Mouse (Mus musculus): Measurements from ENCODE around the gene Gpc6.

The Gpc6 gene

GRCm38 (mm10) chr14:117905701-117906100 lies 980.6 kb downstream of the Gpc6 start:
- DNase-seq, result no peak

GRCm38 (mm10) chr14:117906361-117906760 lies 981.2 kb downstream of the Gpc6 start:
- no peak for DNase-seq

GRCm38 (mm10) chr14:117908231-117908920 lies 983.3 kb downstream of the Gpc6 start:
- no peak for DNase-seq

- no peak for DNase-seq
Observed at GRCm38 (mm10) chr14:117909046-117909445, 983.9 kb downstream of the Gpc6 start.

- peak; percentile 20 for DNase-seq
Observed at GRCm38 (mm10) chr14:117910323-117910722, 985.2 kb downstream of the Gpc6 start.

- no peak for DNase-seq
Observed at GRCm38 (mm10) chr14:117912624-117913270, 987.6 kb downstream of the Gpc6 start.

- DNase-seq, result no peak
Observed at GRCm38 (mm10) chr14:117916577-117916976, 991.5 kb downstream of the Gpc6 start.

GRCm38 (mm10) chr14:117918724-117919123 lies 993.6 kb downstream of the Gpc6 start:
- DNase-seq, result no peak

- DNase-seq, result no peak
Observed at GRCm38 (mm10) chr14:117919612-117920011, 994.5 kb downstream of the Gpc6 start.

GRCm38 (mm10) chr14:117921393-117922014 lies 996.4 kb downstream of the Gpc6 start:
- DNase-seq, result no peak

- no peak for DNase-seq
Observed at GRCm38 (mm10) chr14:117923667-117924066, 998.6 kb downstream of the Gpc6 start.

- DNase-seq, result no peak
Observed at GRCm38 (mm10) chr14:117930105-117930847, 1005.2 kb downstream of the Gpc6 start.

GRCm38 (mm10) chr14:117930848-117931816 lies 1006.0 kb downstream of the Gpc6 start:
- DNase-seq, result no peak

- DNase-seq, result no peak
Observed at GRCm38 (mm10) chr14:117932163-117932851, 1007.2 kb downstream of the Gpc6 start.

GRCm38 (mm10) chr14:117938554-117938953 lies 1013.4 kb downstream of the Gpc6 start:
- DNase-seq, result peak; percentile 46

GRCm38 (mm10) chr14:117939471-117939870 lies 1014.4 kb downstream of the Gpc6 start:
- no peak for DNase-seq

GRCm38 (mm10) chr14:117945920-117946503 lies 1020.9 kb downstream of the Gpc6 start:
- DNase-seq, result no peak

- DNase-seq, result no peak
Observed at GRCm38 (mm10) chr14:117951265-117951664, 1026.2 kb downstream of the Gpc6 start.

GRCm38 (mm10) chr14:117951686-117952085 lies 1026.6 kb downstream of the Gpc6 start:
- DNase-seq, result peak; percentile 14

- no peak for DNase-seq
Observed at GRCm38 (mm10) chr14:117956051-117956450, 1030.9 kb downstream of the Gpc6 start.

- no peak for DNase-seq
Observed at GRCm38 (mm10) chr14:117958389-117958788, 1033.3 kb downstream of the Gpc6 start.

All from lung, postnatal 36 days (tissue).